Mouse (Mus musculus): Measurements from ENCODE around the gene Oaz1. TPM values are rescaled to one million over a fixed set of nuclear protein-coding genes. Genes with fewer than 3 reads are reported as not detected.

Gene Oaz1
- polyA plus RNA-seq, 1 experiment from 2014 or later: 170 TPM

- H3K4me3 ChIP-seq (ENCODE audit: inconsistent target): no peak overlapping the region
- H3K79me2 ChIP-seq (ENCODE audit: inconsistent target): no peaks in the 10 kb centered on the region
- no peak overlapping the region for H3K27ac ChIP-seq
- no peaks in the 10 kb centered on the region for H3K36me3 ChIP-seq (ENCODE audit: inconsistent target)
- WGBS (ENCODE audit: missing documents): 95% methylated on average over 2 of the region's 2 CpGs
Measured at GRCm38 (mm10) chr10:80841685-80842084, 15.2 kb downstream of the Oaz1 start.

- WGBS (ENCODE audit: missing documents): 87% methylated on average over 15 of the region's 15 CpGs
- Histone ChIP-seq H3K27ac (no peak overlapping the region), H3K36me3 (ENCODE audit: inconsistent target) (no peaks in the 10 kb centered on the region), H3K79me2 (ENCODE audit: inconsistent target) (no peaks in the 10 kb centered on the region), H3K4me3 (ENCODE audit: inconsistent target) (no peak overlapping the region)
Measured at GRCm38 (mm10) chr10:80842334-80842733, 15.9 kb downstream of the Oaz1 start.

GRCm38 (mm10) chr10:80843087-80843930 lies 16.9 kb downstream of the Oaz1 start:
- no peak overlapping the region for H3K27ac ChIP-seq
- H3K4me3 ChIP-seq (ENCODE audit: inconsistent target): no peak overlapping the region
- 21% methylated on average over 32 of the region's 32 CpGs for WGBS (ENCODE audit: missing documents)
- no peaks in the 10 kb centered on the region for H3K36me3 ChIP-seq (ENCODE audit: inconsistent target)
- H3K79me2 ChIP-seq (ENCODE audit: inconsistent target): no peaks in the 10 kb centered on the region

- Histone ChIP-seq H3K79me2 (ENCODE audit: inconsistent target) (no peaks in the 10 kb centered on the region), H3K36me3 (ENCODE audit: inconsistent target) (no peaks in the 10 kb centered on the region), H3K27ac (no peak within 1 kb of the TSS), H3K4me3 (ENCODE audit: inconsistent target) (no peak within 1 kb of the TSS)
- 9% methylated on average over 43 of the region's 51 CpGs for WGBS (ENCODE audit: missing documents)
Measured at GRCm38 (mm10) chr10:80843931-80844547, 17.6 kb downstream of the Oaz1 start, which contains the start of gene Lingo3. Gene Lingo3 (minus strand): TSS chr10:80844039.

- H3K36me3 ChIP-seq (ENCODE audit: inconsistent target): no peaks in the 10 kb centered on the region
- no peak overlapping the region for H3K27ac ChIP-seq
- no peak overlapping the region for H3K4me3 ChIP-seq (ENCODE audit: inconsistent target)
- WGBS (ENCODE audit: missing documents): 74% methylated on average over 8 of the region's 8 CpGs
- H3K79me2 ChIP-seq (ENCODE audit: inconsistent target): no peaks in the 10 kb centered on the region
Measured at GRCm38 (mm10) chr10:80845055-80845693, 18.7 kb downstream of the Oaz1 start.

- 90% methylated on average over 12 of the region's 12 CpGs for WGBS (ENCODE audit: missing documents)
- Histone ChIP-seq H3K4me3 (ENCODE audit: inconsistent target) (no peak overlapping the region), H3K27ac (no peak overlapping the region), H3K79me2 (ENCODE audit: inconsistent target) (no peaks in the 10 kb centered on the region), H3K36me3 (ENCODE audit: inconsistent target) (no peaks in the 10 kb centered on the region)
Measured at GRCm38 (mm10) chr10:80845732-80846131, 19.3 kb downstream of the Oaz1 start.

GRCm38 (mm10) chr10:80848571-80848970 lies 22.1 kb downstream of the Oaz1 start:
- Histone ChIP-seq H3K27ac (no peak overlapping the region), H3K4me3 (ENCODE audit: inconsistent target) (no peak overlapping the region), H3K36me3 (ENCODE audit: inconsistent target) (0 out of 2 replicates have a peak, but pooled peaks cover 5% of the 10 kb centered on the region), H3K79me2 (ENCODE audit: inconsistent target) (peaks cover 5% of the 10 kb centered on the region; the same call in 1 of the 2 replicates)
- 8% methylated on average over 10 of the region's 10 CpGs for WGBS (ENCODE audit: missing documents)

GRCm38 (mm10) chr10:80854913-80855748 lies 28.7 kb downstream of the Oaz1 start, which contains the start of the genes Lsm7 and Sppl2b:
Gene Lsm7 (minus strand): TSS chr10:80855209.
Gene Sppl2b (plus strand): TSS chr10:80855275.
- H3K27ac ChIP-seq: peak within 1 kb of the TSS; percentile 41; the same call in 1 of the 2 replicates
- under 1% methylated on average over 81 of the region's 81 CpGs for WGBS (ENCODE audit: missing documents)
- peak within 1 kb of the TSS; percentile 97 for H3K4me3 ChIP-seq (ENCODE audit: inconsistent target)
- H3K79me2 ChIP-seq (ENCODE audit: inconsistent target): peaks cover 57% of the 10 kb centered on the region
- H3K36me3 ChIP-seq (ENCODE audit: inconsistent target): 0 out of 2 replicates have a peak, but pooled peaks cover 5% of the 10 kb centered on the region

GRCm38 (mm10) chr10:80855749-80856073 lies 29.3 kb downstream of the Oaz1 start:
- 0 out of 2 replicates have a peak, but pooled peaks cover 5% of the 10 kb centered on the region for H3K36me3 ChIP-seq (ENCODE audit: inconsistent target)
- no peak overlapping the region for H3K27ac ChIP-seq
- H3K79me2 ChIP-seq (ENCODE audit: inconsistent target): peaks cover 57% of the 10 kb centered on the region
- 36% methylated on average over 11 of the region's 11 CpGs for WGBS (ENCODE audit: missing documents)
- peak overlapping the region; percentile 33 for H3K4me3 ChIP-seq (ENCODE audit: inconsistent target)

- WGBS (ENCODE audit: missing documents): 40% methylated on average over 3 of the region's 3 CpGs
- H3K79me2 ChIP-seq (ENCODE audit: inconsistent target): peaks cover 57% of the 10 kb centered on the region
- H3K36me3 ChIP-seq (ENCODE audit: inconsistent target): peaks cover 6% of the 10 kb centered on the region; the same call in 1 of the 2 replicates
- no peak overlapping the region for H3K27ac ChIP-seq
- no peak overlapping the region for H3K4me3 ChIP-seq (ENCODE audit: inconsistent target)
Measured at GRCm38 (mm10) chr10:80856267-80856666, 29.8 kb downstream of the Oaz1 start.

- H3K36me3 ChIP-seq (ENCODE audit: inconsistent target): peaks cover 12% of the 10 kb centered on the region; the same call in 1 of the 2 replicates
- no peak overlapping the region for H3K27ac ChIP-seq
- WGBS (ENCODE audit: missing documents): 92% methylated on average over 5 of the region's 5 CpGs
- H3K79me2 ChIP-seq (ENCODE audit: inconsistent target): peaks cover 57% of the 10 kb centered on the region
- no peak overlapping the region for H3K4me3 ChIP-seq (ENCODE audit: inconsistent target)
Measured at GRCm38 (mm10) chr10:80856908-80857307, 30.5 kb downstream of the Oaz1 start.

- 87% methylated on average over 8 of the region's 8 CpGs for WGBS (ENCODE audit: missing documents)
- Histone ChIP-seq H3K79me2 (ENCODE audit: inconsistent target) (peaks cover 57% of the 10 kb centered on the region), H3K27ac (no peak overlapping the region), H3K4me3 (ENCODE audit: inconsistent target) (no peak overlapping the region), H3K36me3 (ENCODE audit: inconsistent target) (peaks cover 14% of the 10 kb centered on the region; the same call in 1 of the 2 replicates)
Measured at GRCm38 (mm10) chr10:80857386-80857785, 30.9 kb downstream of the Oaz1 start.

GRCm38 (mm10) chr10:80857848-80858247 lies 31.4 kb downstream of the Oaz1 start:
- Histone ChIP-seq H3K79me2 (ENCODE audit: inconsistent target) (peaks cover 57% of the 10 kb centered on the region), H3K36me3 (ENCODE audit: inconsistent target) (peaks cover 13% of the 10 kb centered on the region; the same call in 1 of the 2 replicates), H3K27ac (no peak overlapping the region), H3K4me3 (ENCODE audit: inconsistent target) (no peak overlapping the region)
- 91% methylated on average over 3 of the region's 3 CpGs for WGBS (ENCODE audit: missing documents)

All from macrophage (primary cell).